Mouse (Mus musculus) CH12.LX (cell line): ENCODE measurements around the gene Ubtd2. TPM values are rescaled to one million over a fixed set of nuclear protein-coding genes. Genes with fewer than 3 reads are reported as not detected.

ENCODE experiments used
- DNase-seq: peaks from one replicate; pipeline ENCODE4 v3.0.0-alpha.2; 2013; ENCODE audit errors: extremely low read depth
- H3K27ac ChIP-seq: 2 replicates; pipeline ENCODE4 v1.5.1; 2012; ENCODE audit warnings: low read depth, mild to moderate bottlenecking, control low read depth, moderate library complexity; ENCODE audit not compliant: insufficient read depth
- H3K27me3 ChIP-seq: replicated peaks from 2 replicates; pipeline ENCODE3; 2012; ENCODE audit warnings: inconsistent platforms
- H3K36me3 ChIP-seq, 2 experiments: replicated peaks in 1 of 2; 2 replicates each; pipeline versions ENCODE3 to v1.6.1; 2012; ENCODE audit warnings: inconsistent platforms in 1 of 2, low read length in 1 of 2, mild to moderate bottlenecking in 1 of 2, mixed read lengths in 1 of 2, moderate library complexity in 1 of 2; ENCODE audit not compliant: control insufficient read depth in 1 of 2, insufficient read depth in 1 of 2
- H3K4me1 ChIP-seq, 2 experiments: 2 replicates each; pipeline ENCODE4 v1.6.1; 2012; ENCODE audit warnings: inconsistent platforms in 1 of 2, moderate library complexity in 1 of 2; ENCODE audit not compliant: insufficient read depth in 2 of 2, control insufficient read depth in 1 of 2
- H3K4me2 ChIP-seq: 2 replicates; pipeline ENCODE4 v1.6.1; 2012; ENCODE audit warnings: low read depth, mild to moderate bottlenecking, control low read depth; ENCODE audit not compliant: poor library complexity, insufficient read depth, severe bottlenecking
- H3K4me3 ChIP-seq, 3 experiments: fragments of 150-350 bp in 1 of 3; sonication (generic) in 1 of 3; replicated peaks in 1 of 3; 2 replicates each; pipeline versions ENCODE3 to v1.5.1; 2011 to 2012; ENCODE audit warnings: low read depth in 2 of 3, low read length in 2 of 3, mild to moderate bottlenecking in 2 of 3, moderate library complexity in 2 of 3, control low read depth in 1 of 3, improper control_type of control experiment in 1 of 3, inconsistent platforms in 1 of 3, mixed read lengths in 1 of 3; ENCODE audit not compliant: poor library complexity in 1 of 3
- H3K79me2 ChIP-seq: replicated peaks from 2 replicates; pipeline ENCODE4 v1.6.1; 2012; ENCODE audit warnings: mild to moderate bottlenecking, moderate library complexity; ENCODE audit not compliant: control insufficient read depth, poor library complexity, insufficient read depth, severe bottlenecking; ENCODE audit errors: extremely low read depth
- H3K9ac ChIP-seq: 2 replicates; pipeline ENCODE4 v1.6.1; 2012; ENCODE audit warnings: low read depth, mild to moderate bottlenecking, control low read depth, moderate library complexity; ENCODE audit not compliant: insufficient read depth
- H3K9me3 ChIP-seq: replicated peaks from 2 replicates; pipeline ENCODE3; 2012; ENCODE audit warnings: low read length, inconsistent platforms, mixed read lengths
- BHLHE40 ChIP-seq: IDR thresholded peaks from 2 replicates; pipeline ENCODE4 v1.6.1; 2011; ENCODE audit warnings: mild to moderate bottlenecking, low read depth, low read length, improper control_type of control experiment
- CHD1 ChIP-seq: IDR thresholded peaks from 2 replicates; pipeline ENCODE4 v1.6.1; 2012; ENCODE audit warnings: low read depth, low read length, improper control_type of control experiment, inconsistent platforms
- CHD2 ChIP-seq: IDR thresholded peaks from 2 replicates; pipeline ENCODE4 v1.6.1; 2011; ENCODE audit warnings: low read length, improper control_type of control experiment
- CTCF ChIP-seq, 2 experiments: IDR thresholded peaks in 1 of 2; conservative IDR thresholded peaks in 1 of 2; 2 replicates each; pipeline ENCODE4 v1.5.1; 2011 to 2012; ENCODE audit warnings: low read depth in 2 of 2, low read length in 2 of 2, improper control_type of control experiment in 1 of 2, inconsistent platforms in 1 of 2, mild to moderate bottlenecking in 1 of 2, moderate library complexity in 1 of 2
- EP300 ChIP-seq: IDR thresholded peaks from 2 replicates; pipeline ENCODE4 v1.6.1; 2011; ENCODE audit warnings: low read length, improper control_type of control experiment
- ETS1 ChIP-seq: conservative IDR thresholded peaks from 2 replicates; pipeline ENCODE4 v1.6.1; 2012; ENCODE audit warnings: low read depth, mild to moderate bottlenecking, inconsistent platforms, low read length, improper control_type of control experiment, moderate library complexity
- HCFC1 ChIP-seq: IDR thresholded peaks from 2 replicates; pipeline ENCODE4 v1.6.1; 2012; ENCODE audit warnings: low read depth, mild to moderate bottlenecking, inconsistent platforms, low read length, improper control_type of control experiment
- IRF4 ChIP-seq: IDR thresholded peaks from 2 replicates; pipeline ENCODE4 v1.6.1; 2014; ENCODE audit warnings: low read depth, mild to moderate bottlenecking, inconsistent platforms, low read length, improper control_type of control experiment
- MAFK ChIP-seq: IDR thresholded peaks from 2 replicates; pipeline ENCODE4 v1.6.1; 2011; ENCODE audit warnings: low read length, improper control_type of control experiment; ENCODE audit not compliant: insufficient replicate concordance
- MAX ChIP-seq: IDR thresholded peaks from 2 replicates; pipeline ENCODE4 v1.6.1; 2011; ENCODE audit warnings: low read length, improper control_type of control experiment
- MEF2A ChIP-seq: IDR thresholded peaks from 2 replicates; pipeline ENCODE4 v1.6.1; 2014; ENCODE audit warnings: low read depth, mild to moderate bottlenecking, inconsistent platforms, low read length, improper control_type of control experiment, borderline replicate concordance
- MYC ChIP-seq: IDR thresholded peaks from 2 replicates; pipeline ENCODE4 v1.6.1; 2011; ENCODE audit warnings: low read depth, mild to moderate bottlenecking, improper control_type of control experiment, low read length
- NRF1 ChIP-seq: IDR thresholded peaks from 2 replicates; pipeline ENCODE4 v1.6.1; 2014; ENCODE audit warnings: low read depth, mild to moderate bottlenecking, inconsistent platforms, low read length, improper control_type of control experiment, moderate library complexity
- POLR2A ChIP-seq: IDR thresholded peaks from 2 replicates; pipeline ENCODE4 v1.6.1; 2011; ENCODE audit warnings: low read depth, mild to moderate bottlenecking, improper control_type of control experiment, low read length
- RAD21 ChIP-seq: IDR thresholded peaks from 2 replicates; pipeline ENCODE4 v1.6.1; 2011; ENCODE audit warnings: low read depth, mild to moderate bottlenecking, low read length, improper control_type of control experiment, moderate library complexity
- RCOR1 ChIP-seq: conservative IDR thresholded peaks from 2 replicates; pipeline ENCODE4 v1.6.1; 2012; ENCODE audit warnings: low read depth, mild to moderate bottlenecking, inconsistent platforms, low read length, improper control_type of control experiment
- TBP ChIP-seq: conservative IDR thresholded peaks from 2 replicates; pipeline ENCODE4 v1.6.1; 2011; ENCODE audit warnings: low read depth, low read length, improper control_type of control experiment
- TCF12 ChIP-seq: IDR thresholded peaks from 2 replicates; pipeline ENCODE4 v1.6.1; 2014; ENCODE audit warnings: low read depth, mild to moderate bottlenecking, inconsistent platforms, low read length, improper control_type of control experiment
- UBTF ChIP-seq: IDR thresholded peaks from 2 replicates; pipeline ENCODE4 v1.6.1; 2012; ENCODE audit warnings: low read depth, mild to moderate bottlenecking, inconsistent platforms, low read length, improper control_type of control experiment, moderate library complexity
- USF1 ChIP-seq: IDR thresholded peaks from 2 replicates; pipeline ENCODE4 v1.6.1; 2014; ENCODE audit warnings: low read depth, mild to moderate bottlenecking, inconsistent platforms, low read length, improper control_type of control experiment
- USF2 ChIP-seq: conservative IDR thresholded peaks from 2 replicates; pipeline ENCODE4 v1.6.1; 2011; ENCODE audit warnings: low read depth, low read length, improper control_type of control experiment
- ZKSCAN1 ChIP-seq: IDR thresholded peaks from 2 replicates; pipeline ENCODE4 v1.6.1; 2012; ENCODE audit warnings: low read depth, inconsistent platforms, low read length, improper control_type of control experiment, borderline replicate concordance
- dilution Hi-C: fragments of 300-500 bp; cut with MboI; formaldehyde crosslinking; loops from 2 replicates; pipeline ENCODE4 v1.14.3; 2020; ENCODE audit warnings: low sequenced_read_pairs; ENCODE audit not compliant: extremely low pct_unique_long_range_greater_than_20kb, extremely low pct_ligation_motif_present
- in situ Hi-C: fragments of 300-500 bp; cut with MboI; formaldehyde crosslinking; loops from 3 replicates; pipeline ENCODE4 v1.14.3; 2019; ENCODE audit warnings: low sequenced_read_pairs, low pct_ligation_motif_present, low pct_unique_long_range_greater_than_20kb, mixed read lengths
- polyA plus RNA-seq: library from polyadenylated mRNA; unstranded; fragments of >175 nt; gene quantifications from 2 replicates; pipeline ENCODE4 v1.2.1, GENCODE M21; 2012; ENCODE audit warnings: low read depth; ENCODE audit not compliant: insufficient read length
- total RNA-seq, 2 experiments: library from RNA; depleted of rRNA; stranded (reverse); fragments of 300-350 nt in 1 of 2; fragments of >200 nt in 1 of 2; gene quantifications; 2 replicates each; pipeline ENCODE4 v1.2.3; 2012 to 2014

The Ubtd2 gene
- total and polyA plus RNA-seq, 3 experiments: 10.3 to 18.2 (median 17.8) TPM

DNA sequence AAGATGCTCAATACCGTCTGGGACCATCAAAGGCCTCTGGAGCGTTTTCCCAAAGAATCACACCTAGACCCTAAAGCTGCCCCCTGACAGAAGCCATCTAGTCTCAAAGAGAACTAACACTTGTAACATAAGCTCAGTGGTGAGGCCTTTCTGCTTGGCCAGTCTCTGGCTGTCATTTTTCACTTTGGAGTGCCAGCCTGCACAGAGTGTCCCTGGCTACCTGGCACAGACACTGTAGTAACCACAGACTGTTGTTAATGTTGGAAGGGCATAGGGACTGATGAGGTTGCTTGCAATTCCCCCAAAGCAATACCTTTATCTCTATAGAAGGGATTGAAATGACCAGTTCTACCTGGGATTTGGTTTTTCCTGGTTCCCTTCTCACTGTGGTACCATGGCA lies 66.1 kb downstream of the Ubtd2 start:
- Histone ChIP-seq H3K9me3 (no peaks in the 10 kb centered on the region), H3K36me3 (peaks cover 0 to 14% of the 10 kb centered on the region in 2 experiments), H3K4me1 (peaks cover 13 to 17% of the 10 kb centered on the region in 2 experiments), H3K27me3 (no peaks in the 10 kb centered on the region), H3K27ac (no peak overlapping the region), H3K4me2 (no peak overlapping the region), H3K9ac (no peak overlapping the region), H3K79me2 (no peaks in the 10 kb centered on the region), H3K4me3 (no peak overlapping the region)
- in situ Hi-C loops (no loop called here), dilution Hi-C loops (no loop called here)
- DNase-seq: no peak
- TF ChIP-seq MYC (no peak), CHD1 (no peak), HCFC1 (no peak), TCF12 (no peak), CTCF (conservative IDR thresholded peaks at IDR 0.05 in 1 of 2, IDR thresholded peaks at IDR 0.05 in 1 of 2; ENCODE audit: low read depth in 2 of 2, low read length in 2 of 2) (no peak), MAFK (no peak), ZKSCAN1 (no peak), BHLHE40 (no peak), NRF1 (no peak), CHD2 (no peak), MAX (no peak), ETS1 (no peak), RAD21 (no peak), TBP (no peak), UBTF (no peak)

DNA sequence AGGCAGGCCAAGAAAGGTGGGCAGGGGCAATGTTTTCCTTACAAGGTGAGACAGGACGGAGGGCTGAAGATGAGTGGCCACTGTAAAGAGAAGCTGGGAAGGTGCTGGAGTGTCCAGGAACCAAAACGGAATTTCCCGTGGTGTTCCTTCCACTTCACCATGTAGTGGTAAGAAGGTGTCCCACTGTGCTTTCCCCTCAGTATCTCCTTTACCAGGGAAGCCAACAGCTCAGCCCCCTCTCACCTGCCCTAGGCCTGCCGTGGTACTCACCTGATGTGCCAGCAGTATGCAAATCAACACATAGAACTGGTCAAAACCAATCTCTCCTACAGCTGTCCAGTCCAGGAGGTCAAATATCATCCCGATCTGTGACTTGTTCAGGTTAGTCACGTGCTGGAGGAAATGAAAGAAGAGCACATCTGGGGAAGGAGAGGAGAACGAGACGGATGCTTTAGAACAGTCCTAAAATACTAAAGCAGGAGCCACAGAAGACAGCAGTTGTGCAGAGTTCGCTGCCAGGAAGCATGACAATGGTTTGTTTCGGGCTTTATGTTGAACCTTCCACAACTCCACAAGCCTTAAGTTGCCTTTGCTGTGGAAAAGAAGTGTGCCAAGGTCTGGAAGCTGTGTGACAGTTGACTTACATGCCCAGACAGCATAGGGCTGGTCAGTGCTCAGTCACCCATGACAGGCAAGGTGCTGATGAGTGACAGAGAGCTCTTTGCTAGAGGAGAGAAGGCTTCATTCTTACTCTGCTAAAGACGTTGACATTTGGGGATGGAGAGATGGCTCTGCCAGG lies 69.2 kb downstream of the Ubtd2 start:
- dilution Hi-C loops: no loop called here
- H3K27ac ChIP-seq: no peak overlapping the region
- H3K4me2 ChIP-seq: peak overlapping the region; percentile 26; the same call in 1 of the 2 replicates
- in situ Hi-C loops: no loop called here
- peaks cover 13 to 17% of the 10 kb centered on the region in 2 experiments for H3K4me1 ChIP-seq
- TF ChIP-seq CTCF (conservative IDR thresholded peaks at IDR 0.05 in 1 of 2, IDR thresholded peaks at IDR 0.05 in 1 of 2; ENCODE audit: low read depth in 2 of 2, low read length in 2 of 2) (no peak), MAX (peak; percentile 50), USF2 (peak; percentile 40; the same call in 1 of the 2 replicates), IRF4 (peak; percentile 32; the same call in 1 of the 2 replicates), MEF2A (no peak), BHLHE40 (peak; percentile 90), UBTF (0 out of 2 replicates have a peak, but pooled peaks have one; percentile 10), EP300 (peak; percentile 42; the same call in 1 of the 2 replicates), RCOR1 (0 out of 2 replicates have a peak, but pooled peaks have one; percentile 22), CHD2 (peak; percentile 36; the same call in 1 of the 2 replicates), POLR2A (no peak), USF1 (peak; percentile 68), TCF12 (peak; percentile 32; the same call in 1 of the 2 replicates)
- TF ChIP-seq, all 38 proteins: peak for 10
- Histone ChIP-seq H3K36me3 (peaks cover 0 to 2% of the 10 kb centered on the region in 2 experiments), H3K27me3 (no peaks in the 10 kb centered on the region), H3K4me3 (no peak overlapping the region), H3K9ac (no peak overlapping the region), H3K79me2 (no peaks in the 10 kb centered on the region), H3K9me3 (no peaks in the 10 kb centered on the region)
- DNase-seq: no peak
